1 mouse cellular context compared by ENCODE assay signal in the genomic region with DNA sequence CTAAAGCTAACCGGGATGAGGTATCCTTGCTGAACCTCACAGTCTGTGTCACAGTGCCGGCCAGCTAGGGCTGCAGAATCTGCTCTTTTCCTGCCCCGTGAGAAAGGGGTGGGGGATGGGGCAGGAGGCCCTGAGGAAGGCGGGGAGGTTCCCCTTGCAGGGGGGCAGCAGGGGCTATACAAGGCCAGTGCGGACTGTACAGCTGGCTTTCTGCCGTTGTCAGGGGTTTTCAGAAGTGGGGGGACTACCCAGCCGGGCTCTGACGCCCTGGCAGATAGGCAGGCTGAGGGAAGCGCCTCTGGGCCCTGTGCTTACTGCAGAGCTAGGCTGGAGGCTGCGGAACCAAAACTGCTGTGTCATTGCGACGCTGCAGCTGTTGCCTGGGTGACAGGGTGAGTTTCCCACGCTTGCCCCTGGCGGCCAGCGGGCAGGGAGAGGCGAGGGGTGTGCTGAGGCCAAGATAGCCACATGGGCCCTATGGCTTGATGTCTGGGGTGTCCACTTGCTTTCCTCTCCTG.
A peak's percentile ranks its signal among the peaks of the same experiment; 100 is the strongest.
TF ChIP-seq lines count a peak whose summit lies in the region.

No protein-coding gene starts in this region.

TF ChIP-seq in CH12.LX, 34 proteins besides CTCF, POLR2A, EP300 and RAD21 (continued from another document):
- TF ChIP-seq JUN (IDR thresholded peaks at IDR 0.05; ENCODE audit: insufficient read depth, low read depth, low read length) = no peak
- TF ChIP-seq SMC3 (IDR thresholded peaks at IDR 0.05; ENCODE audit: low read depth, low read length) = no peak
- TF ChIP-seq TBP (conservative IDR thresholded peaks at IDR 0.05; ENCODE audit: low read depth, low read length) = no peak
- peak; percentile 56; the same call in 1 of the 2 replicates for TF ChIP-seq CHD2 (IDR thresholded peaks at IDR 0.05; ENCODE audit: low read length)
- 0 out of 2 replicates have a peak, but pooled peaks have one; percentile 64 for TF ChIP-seq UBTF (IDR thresholded peaks at IDR 0.05; ENCODE audit: low read depth, low read length)
- no peak for TF ChIP-seq ZC3H11A (IDR thresholded peaks at IDR 0.05; ENCODE audit: low read depth, low read length)
- TF ChIP-seq NRF1 (IDR thresholded peaks at IDR 0.05; ENCODE audit: low read depth, low read length) = no peak
- no peak for TF ChIP-seq CHD1 (IDR thresholded peaks at IDR 0.05; ENCODE audit: low read depth, low read length)
- no peak for TF ChIP-seq E2F4 (IDR thresholded peaks at IDR 0.05; ENCODE audit: insufficient replicate concordance, low read depth, low read length)
- no peak for TF ChIP-seq KAT2A (IDR thresholded peaks at IDR 0.05; ENCODE audit: insufficient replicate concordance, low read length)
